Mouse (Mus musculus): ENCODE measurements at regions not wholly inside any gene's neighbourhood (a gene's known extent, or its start where the extent isn't known, plus 50 kb on each side); places are given as distances from the start of the nearest gene placed in this dataset.

GRCm38 (mm10) chr19:37492572-37492971 is 57.6 kb upstream of the Exoc6 start:
- no peak for DNase-seq

GRCm38 (mm10) chr19:37493378-37493777 is 56.8 kb upstream of the Exoc6 start:
- no peak for DNase-seq

- no peak for DNase-seq
These were observed 56.2 kb upstream of the Exoc6 start for GRCm38 (mm10) chr19:37493921-37494485.

- DNase-seq = no peak
These were observed 55.4 kb upstream of the Exoc6 start for GRCm38 (mm10) chr19:37494806-37495205.

- DNase-seq = peak; percentile 23
These were observed 54.6 kb upstream of the Exoc6 start for GRCm38 (mm10) chr19:37495319-37496270.

GRCm38 (mm10) chr19:37496759-37497158 is 53.5 kb upstream of the Exoc6 start:
- DNase-seq = no peak

- DNase-seq = peak; percentile 60
These were observed 53.1 kb upstream of the Exoc6 start for GRCm38 (mm10) chr19:37497161-37497560.

- no peak for DNase-seq
These were observed 51.8 kb upstream of the Exoc6 start for GRCm38 (mm10) chr19:37498438-37498837.
